Mouse (Mus musculus) right cerebral cortex, adult 18-20 months (tissue): ENCODE results near the gene Pik3c2b.

ENCODE experiments used
- DNase-seq: peaks from one replicate; pipeline ENCODE4 v3.0.0; 2022; ENCODE audit warnings: mixed read lengths

Pik3c2b gene

GRCm38 (mm10) chr1:133100980-133101798, 55.7 kb downstream of the Pik3c2b start:
- peak; percentile 75 for DNase-seq

GRCm38 (mm10) chr1:133102108-133102507, 56.6 kb downstream of the Pik3c2b start:
- no peak for DNase-seq

- DNase-seq: no peak
Measured at GRCm38 (mm10) chr1:133103315-133103714, 57.8 kb downstream of the Pik3c2b start.

- no peak for DNase-seq
Measured at GRCm38 (mm10) chr1:133103871-133104270, 58.4 kb downstream of the Pik3c2b start.

GRCm38 (mm10) chr1:133116108-133116507, 70.6 kb downstream of the Pik3c2b start:
- DNase-seq: no peak

GRCm38 (mm10) chr1:133118127-133118526, 72.7 kb downstream of the Pik3c2b start:
- DNase-seq: no peak

- no peak for DNase-seq
Measured at GRCm38 (mm10) chr1:133118844-133119243, 73.4 kb downstream of the Pik3c2b start.

- no peak for DNase-seq
Measured at GRCm38 (mm10) chr1:133119931-133120712, 74.7 kb downstream of the Pik3c2b start.

GRCm38 (mm10) chr1:133121246-133121645, 75.8 kb downstream of the Pik3c2b start:
- no peak for DNase-seq

- DNase-seq: no peak
Measured at GRCm38 (mm10) chr1:133124137-133124536, 78.7 kb downstream of the Pik3c2b start.

- no peak for DNase-seq
Measured at GRCm38 (mm10) chr1:133125640-133126364, 80.3 kb downstream of the Pik3c2b start.

GRCm38 (mm10) chr1:133126365-133126740, 80.9 kb downstream of the Pik3c2b start:
- DNase-seq: no peak

GRCm38 (mm10) chr1:133127328-133127727, 81.9 kb downstream of the Pik3c2b start:
- DNase-seq: no peak

GRCm38 (mm10) chr1:133129471-133130221, 84.2 kb downstream of the Pik3c2b start:
- peak; percentile 21 for DNase-seq

- DNase-seq: peak; percentile 100
Measured at GRCm38 (mm10) chr1:133130638-133131560, 85.4 kb downstream of the Pik3c2b start, which contains the start of gene Ppp1r15b. Ppp1r15b (plus strand) TSS chr1:133131143.

GRCm38 (mm10) chr1:133131561-133131905, 86.1 kb downstream of the Pik3c2b start:
- no peak for DNase-seq

- no peak for DNase-seq
Measured at GRCm38 (mm10) chr1:133131936-133132335, 86.5 kb downstream of the Pik3c2b start.

GRCm38 (mm10) chr1:133132388-133133326, 87.2 kb downstream of the Pik3c2b start:
- DNase-seq: no peak

- DNase-seq: no peak
Measured at GRCm38 (mm10) chr1:133133425-133133824, 88.0 kb downstream of the Pik3c2b start.

- DNase-seq: no peak
Measured at GRCm38 (mm10) chr1:133134071-133134470, 88.6 kb downstream of the Pik3c2b start.
